Mouse (Mus musculus) liver, embryonic 12.5 days (tissue): ENCODE measurements at regions not wholly inside any gene's neighbourhood (a gene's known extent, or its start where the extent isn't known, plus 50 kb on each side); places are given as distances from the start of the nearest gene placed in this dataset.

Experiments used
- ATAC-seq: fragments of 200-750 bp; cut with Nextera tagmentation; 2 replicates; pipeline ENCODE4 v1.8.0; 2017; ENCODE audit warnings: moderate number of reproducible peaks, mild to moderate bottlenecking, moderate library complexity
- H3K27ac ChIP-seq: fragments of 300-500 bp; sonication (generic); 2 replicates; pipeline ENCODE4 v1.5.1; 2016; ENCODE audit warnings: mild to moderate bottlenecking
- H3K27me3 ChIP-seq: fragments of 300-500 bp; sonication (generic); replicated peaks from 2 replicates; pipeline ENCODE4 v1.6.1; 2016; ENCODE audit warnings: mild to moderate bottlenecking, moderate library complexity
- H3K36me3 ChIP-seq: fragments of 300-500 bp; sonication (generic); 2 replicates; pipeline ENCODE4 v1.6.1; 2016; ENCODE audit warnings: mild to moderate bottlenecking, moderate library complexity
- H3K4me1 ChIP-seq: fragments of 300-500 bp; sonication (generic); 2 replicates; pipeline ENCODE4 v1.6.1; 2016
- H3K4me2 ChIP-seq: fragments of 300-500 bp; sonication (generic); 2 replicates; pipeline ENCODE4 v1.6.1; 2016; ENCODE audit warnings: mild to moderate bottlenecking, moderate library complexity
- H3K4me3 ChIP-seq: fragments of 300-500 bp; sonication (generic); 2 replicates; pipeline ENCODE4 v1.5.1; 2016; ENCODE audit warnings: mild to moderate bottlenecking, moderate library complexity
- H3K9ac ChIP-seq: fragments of 300-500 bp; sonication (generic); 2 replicates; pipeline ENCODE4 v1.6.1; 2016; ENCODE audit warnings: mild to moderate bottlenecking, moderate library complexity
- H3K9me3 ChIP-seq: fragments of 300-500 bp; sonication (generic); replicated peaks from 2 replicates; pipeline ENCODE4 v1.6.1; 2016; ENCODE audit warnings: mild to moderate bottlenecking, moderate library complexity
- WGBS: fragments of 180-500 bp; shearing (Covaris S2); methylation state at CpG from one replicate; pipeline ENCODE4 v1.1.7; 2016; ENCODE audit not compliant: insufficient replicate concordance; 5-methylcytosine and 5-hydroxymethylcytosine counted together

DNA sequence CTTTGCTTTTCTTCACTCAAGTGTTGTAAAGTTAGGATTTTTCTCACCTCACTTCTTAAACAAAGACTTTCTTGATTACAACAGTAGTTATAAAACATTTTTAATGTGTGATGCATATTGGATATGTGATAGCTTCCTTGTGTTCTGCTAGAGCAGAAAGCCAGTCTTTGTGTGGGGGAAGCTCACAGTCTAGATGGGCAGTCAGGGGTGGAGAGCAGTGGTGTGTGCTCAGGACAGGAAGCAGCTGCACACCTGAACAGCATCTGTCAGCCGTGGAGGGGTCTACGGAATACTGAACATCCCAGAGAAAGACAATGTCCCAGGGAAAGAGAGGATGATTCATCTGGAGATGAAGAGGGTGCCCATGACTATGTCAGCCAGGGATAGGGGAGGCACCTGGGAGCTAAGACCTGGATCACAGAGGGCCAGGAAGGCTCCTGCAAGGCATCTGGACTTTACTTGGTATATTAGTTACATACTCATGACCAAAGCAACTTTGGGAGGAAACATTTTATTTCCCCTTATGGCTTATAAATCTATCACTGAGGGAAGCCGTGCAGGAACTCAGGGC, 53.9 kb upstream of the Zfp648 start:
- ATAC-seq: no peak
- H3K4me2 ChIP-seq: no peak overlapping the region
- H3K4me3 ChIP-seq: no peak overlapping the region
- H3K9ac ChIP-seq: no peak overlapping the region
- H3K36me3 ChIP-seq: no peaks in the 10 kb centered on the region
- WGBS: 70% methylated on average over 3 of the region's 3 CpGs
- H3K4me1 ChIP-seq: 0 out of 2 replicates have a peak, but pooled peaks cover 2% of the 10 kb centered on the region
- H3K27me3 ChIP-seq: no peaks in the 10 kb centered on the region
- H3K27ac ChIP-seq: no peak overlapping the region
- H3K9me3 ChIP-seq: no peaks in the 10 kb centered on the region

DNA sequence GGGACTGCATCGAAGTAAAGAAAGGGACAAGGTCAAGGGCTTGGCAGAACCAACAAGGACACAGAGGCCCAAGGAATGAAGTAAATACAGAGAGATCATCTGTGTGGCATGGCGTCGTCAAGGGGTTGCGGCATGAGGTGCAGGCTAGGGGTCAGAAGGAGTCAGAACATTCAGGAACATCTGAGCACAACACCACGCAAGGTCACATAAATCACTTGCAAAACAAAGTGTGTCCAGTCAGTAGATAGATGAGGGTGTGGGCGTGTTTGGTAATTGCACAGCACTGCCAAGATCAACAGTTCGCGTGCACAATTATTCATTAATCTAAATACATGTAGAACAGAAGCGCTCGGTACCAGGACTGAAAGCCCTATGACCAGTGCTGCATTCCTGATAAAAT, 52.0 kb upstream of the Zfp648 start:
- Histone ChIP-seq H3K4me2 (no peak overlapping the region), H3K9ac (no peak overlapping the region), H3K27ac (no peak overlapping the region), H3K27me3 (no peaks in the 10 kb centered on the region), H3K4me3 (no peak overlapping the region), H3K4me1 (0 out of 2 replicates have a peak, but pooled peaks cover 2% of the 10 kb centered on the region), H3K9me3 (no peaks in the 10 kb centered on the region), H3K36me3 (no peaks in the 10 kb centered on the region)
- ATAC-seq: no peak
- WGBS: 73% methylated on average over 10 of the region's 10 CpGs

DNA sequence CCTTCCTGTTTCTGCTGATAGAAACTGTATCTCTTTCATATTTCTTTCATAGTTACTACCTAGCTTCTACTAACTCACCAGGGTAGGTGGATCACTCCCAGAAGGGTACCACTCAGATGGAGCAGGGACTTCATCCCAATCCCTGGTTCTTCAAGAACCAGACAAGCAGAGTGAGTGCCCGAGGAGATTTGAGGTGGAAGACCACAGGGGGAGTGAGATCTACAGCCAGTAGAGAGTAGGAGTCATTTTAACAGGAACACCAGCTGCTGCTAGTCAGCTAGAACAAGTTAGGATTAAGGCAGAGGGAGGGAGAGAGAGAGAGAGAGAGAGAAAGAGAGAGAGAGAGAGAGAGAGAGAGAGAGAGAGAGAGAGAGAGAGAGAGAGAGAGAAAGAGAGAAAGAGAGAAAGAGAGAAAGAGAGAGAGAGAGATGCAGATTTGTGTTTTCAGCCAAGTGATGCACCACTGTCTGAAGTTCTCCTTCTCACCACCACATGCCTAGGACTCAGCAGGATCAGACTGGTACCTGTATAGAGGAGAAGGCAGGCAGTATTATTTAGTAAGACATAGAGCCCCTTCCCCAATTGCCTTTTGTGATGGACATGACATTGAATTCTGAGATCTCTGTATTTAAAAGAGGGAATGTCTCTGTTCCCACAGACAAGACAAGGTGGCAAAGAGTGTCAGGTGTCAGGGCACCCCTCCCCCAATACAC, 51.4 kb upstream of the Zfp648 start:
- H3K27me3 ChIP-seq: no peaks in the 10 kb centered on the region
- H3K36me3 ChIP-seq: no peaks in the 10 kb centered on the region
- H3K4me2 ChIP-seq: no peak overlapping the region
- H3K27ac ChIP-seq: no peak overlapping the region
- 55% methylated on average over 1 of the region's 1 CpGs for WGBS
- no peak overlapping the region for H3K4me3 ChIP-seq
- 0 out of 2 replicates have a peak, but pooled peaks cover 2% of the 10 kb centered on the region for H3K4me1 ChIP-seq
- no peak for ATAC-seq
- no peaks in the 10 kb centered on the region for H3K9me3 ChIP-seq
- H3K9ac ChIP-seq: no peak overlapping the region

DNA sequence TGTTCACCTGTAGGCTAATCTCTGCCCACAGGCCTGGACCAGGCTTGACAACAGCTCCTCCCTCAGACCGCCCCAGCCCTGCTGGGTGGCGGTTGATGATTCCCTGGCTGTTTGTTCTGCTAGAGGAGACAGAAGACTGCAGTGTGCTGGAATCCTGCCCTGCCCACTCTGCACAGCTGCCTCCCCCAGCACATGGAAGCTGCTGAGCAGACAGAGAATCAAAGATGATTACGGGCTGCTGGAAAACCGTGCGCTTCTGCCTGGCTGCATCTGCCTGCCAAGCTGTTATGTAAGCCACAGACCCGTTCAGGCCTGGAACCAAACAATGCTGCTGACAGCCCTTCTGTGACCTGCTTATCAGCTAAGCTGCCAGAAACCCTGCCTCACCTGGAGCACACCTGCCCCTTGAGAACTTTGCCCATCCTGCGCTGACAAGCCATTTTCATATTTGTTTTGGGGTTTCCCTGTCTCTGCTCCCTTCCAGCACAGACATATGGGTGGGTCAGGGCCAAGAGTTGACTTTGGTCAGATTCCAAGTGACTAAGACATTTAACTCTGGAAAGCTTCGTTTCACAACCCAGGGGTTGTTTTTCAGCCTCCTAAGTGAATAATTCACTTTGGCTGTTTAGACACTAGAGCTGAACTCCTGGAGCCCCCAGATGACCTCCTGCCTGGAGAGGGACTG, 50.7 kb upstream of the Zfp648 start:
- Histone ChIP-seq H3K27me3 (no peaks in the 10 kb centered on the region), H3K4me3 (no peak overlapping the region), H3K4me2 (peak overlapping the region; percentile 8; the same call in 1 of the 2 replicates), H3K36me3 (no peaks in the 10 kb centered on the region), H3K4me1 (0 out of 2 replicates have a peak, but pooled peaks cover 2% of the 10 kb centered on the region), H3K27ac (0 out of 2 replicates have a peak overlapping the region, but pooled peaks have one; percentile 48), H3K9ac (no peak overlapping the region), H3K9me3 (no peaks in the 10 kb centered on the region)
- WGBS: 39% methylated on average over 8 of the region's 8 CpGs
- peak; percentile 67 for ATAC-seq
